8 mouse cellular contexts compared by ENCODE assay signal in genomic region chr3:137938608-137939007, GRCm38 (mm10). TPM values are rescaled to one million over a fixed set of nuclear protein-coding genes. Genes with fewer than 3 reads are reported as not detected.
A peak's percentile ranks its signal among the peaks of the same experiment; 100 is the strongest.
DNase-seq lines count a peak whose midpoint lies in the region; ATAC-seq lines count a peak whose summit lies in the region.

No protein-coding gene starts in this region.

- H3K4me2 ChIP-seq in embryonic facial prominence, embryonic 15.5 days (replicated peaks) = peak overlapping the region; percentile 34
- H3K4me2 ChIP-seq in limb, embryonic 15.5 days = no peak overlapping the region

- no peaks in the 10 kb centered on the region for H3K27me3 ChIP-seq in embryonic facial prominence, embryonic 15.5 days
- no peaks in the 10 kb centered on the region for H3K27me3 ChIP-seq in hindbrain, embryonic 10.5 days (ENCODE audit: insufficient read depth, poor library complexity, severe bottlenecking)
- H3K27me3 ChIP-seq in limb, embryonic 15.5 days = no peaks in the 10 kb centered on the region

- no peaks in the 10 kb centered on the region for H3K36me3 ChIP-seq in embryonic facial prominence, embryonic 15.5 days
- no peaks in the 10 kb centered on the region for H3K36me3 ChIP-seq in hindbrain, embryonic 10.5 days
- no peaks in the 10 kb centered on the region for H3K36me3 ChIP-seq in limb, embryonic 15.5 days

- H3K9me3 ChIP-seq in embryonic facial prominence, embryonic 15.5 days (replicated peaks) = no peaks in the 10 kb centered on the region
- H3K9me3 ChIP-seq in hindbrain, embryonic 10.5 days = no peaks in the 10 kb centered on the region
- H3K9me3 ChIP-seq in limb, embryonic 15.5 days = no peaks in the 10 kb centered on the region

- ATAC-seq in cerebellum, adult (ENCODE audit: insufficient number of reproducible peaks, low FRiP score, low TSS enrichment) = peak; percentile 74; the same call in 1 of the 2 replicates
- no peak for ATAC-seq in embryonic facial prominence, embryonic 15.5 days (ENCODE audit: insufficient number of reproducible peaks, low FRiP score, low TSS enrichment, low read depth)
- 0 out of 2 replicates have a peak, but pooled peaks have one; percentile 35 for ATAC-seq in limb, embryonic 15.5 days (ENCODE audit: insufficient number of reproducible peaks, low FRiP score, low TSS enrichment, low read depth)

- H3K4me3 ChIP-seq in embryonic facial prominence, embryonic 15.5 days (replicated peaks) = peak overlapping the region; percentile 10; the same call in 1 of the 2 replicates
- H3K4me3 ChIP-seq in hindbrain, embryonic 10.5 days = peak overlapping the region; percentile 23; the same call in 1 of the 2 replicates
- peak overlapping the region; percentile 12; the same call in 1 of the 2 replicates for H3K4me3 ChIP-seq in limb, embryonic 15.5 days

- H3K9ac ChIP-seq in embryonic facial prominence, embryonic 15.5 days = no peak overlapping the region
- H3K9ac ChIP-seq in limb, embryonic 15.5 days = no peak overlapping the region

- 0 out of 2 replicates have a peak, but pooled peaks cover 3% of the 10 kb centered on the region for H3K4me1 ChIP-seq in embryonic facial prominence, embryonic 15.5 days
- peaks cover 23% of the 10 kb centered on the region for H3K4me1 ChIP-seq in hindbrain, embryonic 10.5 days (replicated peaks)
- H3K4me1 ChIP-seq in limb, embryonic 15.5 days = no peaks in the 10 kb centered on the region

- DNase-seq in cerebellum, adult 8-10 months = no peak
- peak; percentile 93 for DNase-seq in R1 (ENCODE audit: low read depth, low spot score)
- DNase-seq in hindbrain, embryonic 10.5 days (ENCODE audit: low spot score) = peak; percentile 60
- DNase-seq in neural tube, embryonic 10.5 days (ENCODE audit: extremely low spot score, low spot score) = peak; percentile 30
- DNase-seq in spleen, adult 12 weeks (ENCODE audit: low spot score) = no peak

- H3K27ac ChIP-seq in embryonic facial prominence, embryonic 15.5 days (replicated peaks) = no peak overlapping the region
- 0 out of 2 replicates have a peak overlapping the region, but pooled peaks have one; percentile 1 for H3K27ac ChIP-seq in hindbrain, embryonic 10.5 days
- H3K27ac ChIP-seq in limb, embryonic 15.5 days = no peak overlapping the region

- WGBS in embryonic facial prominence, embryonic 15.5 days = 39% methylated on average over 6 of the region's 6 CpGs
- 38% methylated on average over 6 of the region's 6 CpGs for WGBS in hindbrain, embryonic 10.5 days
- 36% methylated on average over 6 of the region's 6 CpGs for WGBS in limb, embryonic 15.5 days

RNA-seq across cellular contexts. Expression of gene Lamtor3, which starts 20.3 kb away (rescaled TPM):
- polyA plus RNA-seq in embryonic facial prominence, embryonic 15.5 days (2015; fragmentation: Nextera tagmentation; extraction: Ambion mirVana) = 110 and 116 TPM in 2 replicates
- 82.8 and 83.3 TPM in 2 replicates for polyA plus RNA-seq in hindbrain, embryonic 10.5 days (2016; fragmentation: Nextera tagmentation; extraction: Ambion mirVana)
- 116 TPM in 2 replicates for polyA plus RNA-seq in limb, embryonic 15.5 days (2015; fragmentation: Nextera tagmentation; extraction: Ambion mirVana)

RNA-seq across cellular contexts. Expression of gene Dapp1, which starts 42.7 kb away (rescaled TPM):
- polyA plus RNA-seq in embryonic facial prominence, embryonic 15.5 days (2015; fragmentation: Nextera tagmentation; extraction: Ambion mirVana) = 11.5 and 15.9 TPM in 2 replicates
- 2.3 and 2.4 TPM in 2 replicates for polyA plus RNA-seq in hindbrain, embryonic 10.5 days (2016; fragmentation: Nextera tagmentation; extraction: Ambion mirVana)
- polyA plus RNA-seq in limb, embryonic 15.5 days (2015; fragmentation: Nextera tagmentation; extraction: Ambion mirVana) = 10.3 and 10.7 TPM in 2 replicates

Comparison
In these comparisons a context has a peak if more than half of its experiments do, and no peak if none do; other contexts are left out.
1. DNase-seq: peak in R1 (single experiment), hindbrain, embryonic 10.5 days (single experiment) and neural tube, embryonic 10.5 days (single experiment); none in cerebellum, adult 8-10 months (single experiment) and spleen, adult 12 weeks (single experiment).
2. Peak in every context shown above with its lines, with median percentiles within 50 percentile points of each other: H3K4me3 ChIP-seq.